Mouse (Mus musculus) frontal cortex, postnatal 36 days (tissue): ENCODE results near the gene Tsr2.

Experiments
- DNase-seq, 2 experiments: peaks; one replicate each; pipeline ENCODE4 v3.0.0; 2022; ENCODE audit warnings: low spot score in 2 of 2

Gene Tsr2

GRCm38 (mm10) chrX:151096171-151097058 lies at the start of gene Tsr2:
Tsr2 (minus strand) TSS chrX:151096543.
- DNase-seq, result peak; percentile 64 to 78

GRCm38 (mm10) chrX:151132785-151133184 lies 36.4 kb upstream of the Tsr2 start:
- peak in 1 of 2 experiments; percentile 1 for DNase-seq

GRCm38 (mm10) chrX:151130493-151130892 lies 34.1 kb upstream of the Tsr2 start:
- no peak for DNase-seq

- DNase-seq, result no peak
Observed at GRCm38 (mm10) chrX:151123933-151124332, 27.6 kb upstream of the Tsr2 start.

- DNase-seq, result no peak
Observed at GRCm38 (mm10) chrX:151117432-151117831, 21.1 kb upstream of the Tsr2 start.

GRCm38 (mm10) chrX:151116795-151117194 lies 20.5 kb upstream of the Tsr2 start:
- DNase-seq, result peak in 1 of 2 experiments; percentile 16

- no peak for DNase-seq
Observed at GRCm38 (mm10) chrX:151107301-151108067, 11.1 kb upstream of the Tsr2 start.

GRCm38 (mm10) chrX:151087418-151087817 lies 8.9 kb downstream of the Tsr2 start:
- DNase-seq, result peak in 1 of 2 experiments; percentile 36

- DNase-seq, result no peak
Observed at GRCm38 (mm10) chrX:151085599-151085998, 10.7 kb downstream of the Tsr2 start.

GRCm38 (mm10) chrX:151076941-151077485 lies 19.3 kb downstream of the Tsr2 start:
- no peak for DNase-seq

- DNase-seq, result no peak
Observed at GRCm38 (mm10) chrX:151076007-151076406, 20.3 kb downstream of the Tsr2 start.

- peak in 1 of 2 experiments; percentile 30 for DNase-seq
Observed at GRCm38 (mm10) chrX:151067876-151068275, 28.5 kb downstream of the Tsr2 start.

- DNase-seq, result no peak
Observed at GRCm38 (mm10) chrX:151066071-151066666, 30.2 kb downstream of the Tsr2 start.

GRCm38 (mm10) chrX:151061615-151062299 lies 34.6 kb downstream of the Tsr2 start:
- DNase-seq, result no peak

GRCm38 (mm10) chrX:151059346-151059745 lies 37.0 kb downstream of the Tsr2 start:
- DNase-seq, result no peak

- no peak for DNase-seq
Observed at GRCm38 (mm10) chrX:151055559-151055958, 40.8 kb downstream of the Tsr2 start.

GRCm38 (mm10) chrX:151054489-151054888 lies 41.9 kb downstream of the Tsr2 start:
- no peak for DNase-seq

- DNase-seq, result peak; percentile 51 to 67
Observed at GRCm38 (mm10) chrX:151050337-151050736, 46.0 kb downstream of the Tsr2 start.

GRCm38 (mm10) chrX:151049661-151050215 lies 46.6 kb downstream of the Tsr2 start:
- no peak for DNase-seq

- peak; percentile 16 to 22 for DNase-seq
Observed at GRCm38 (mm10) chrX:151047431-151048058, 48.8 kb downstream of the Tsr2 start.
